Mouse (Mus musculus) lung, postnatal 4 days (tissue): ENCODE data around the gene Smndc1.

Source experiments
- DNase-seq, 2 experiments: peaks; one replicate each; pipeline ENCODE4 v3.0.0; 2021

The Smndc1 gene

GRCm38 (mm10) chr19:53390495-53391007 is at the start of gene Smndc1:
Gene Smndc1 (minus strand): TSS chr19:53390578.
- DNase-seq, result peak; percentile 100

DNA sequence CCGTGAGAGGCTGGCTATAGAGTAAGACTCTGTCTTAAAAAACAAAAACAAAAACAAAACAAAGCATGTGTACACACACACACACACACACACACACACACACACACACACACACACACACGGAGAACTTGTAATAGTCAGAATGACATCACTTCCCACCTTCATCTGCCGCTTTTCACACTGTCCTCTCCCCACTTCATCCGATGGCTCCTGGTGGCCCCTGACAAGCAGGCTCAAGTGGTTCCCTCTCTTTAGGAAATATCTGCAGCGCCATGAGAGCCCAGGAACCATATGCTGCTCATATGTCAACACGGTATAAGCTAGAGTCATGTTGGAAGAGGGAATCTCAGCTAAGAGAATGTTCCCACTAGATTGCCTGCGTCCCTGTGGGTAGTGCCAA is 49.0 kb upstream of the Smndc1 start:
- no peak for DNase-seq

GRCm38 (mm10) chr19:53437991-53438390 is 47.6 kb upstream of the Smndc1 start:
- DNase-seq, result peak in 1 of 2 experiments; percentile 17

DNA sequence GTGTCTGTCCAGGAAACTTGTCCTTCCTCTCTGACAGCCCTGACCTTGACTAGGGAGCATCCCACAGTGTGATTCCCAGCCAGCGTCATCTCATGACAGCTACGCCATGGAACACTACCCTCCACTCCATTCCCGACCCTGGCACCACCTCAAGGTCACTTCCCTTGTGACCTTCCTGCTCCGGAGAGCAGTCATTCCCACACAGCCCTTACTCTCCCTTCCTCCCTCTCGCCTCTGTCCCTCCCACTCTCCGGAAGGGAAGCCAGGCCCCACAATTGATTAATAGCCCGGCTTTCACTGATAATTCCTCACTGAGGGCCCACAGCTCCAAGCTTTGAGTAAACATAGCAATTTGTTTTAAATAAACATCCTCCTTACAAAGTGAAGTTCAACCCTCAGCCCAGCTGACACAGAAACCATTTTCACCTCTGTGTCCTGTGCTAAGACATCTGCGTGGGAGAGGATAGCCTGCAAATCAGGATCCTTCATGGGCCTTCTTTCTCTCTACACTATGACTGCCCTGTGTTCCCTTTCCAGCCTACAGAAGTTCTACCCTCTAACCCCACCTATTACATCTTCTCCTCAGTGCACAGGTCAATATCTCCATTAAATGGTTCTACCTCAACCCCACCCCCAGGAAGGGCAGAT is 47.1 kb upstream of the Smndc1 start:
- peak; percentile 82 to 90 for DNase-seq

GRCm38 (mm10) chr19:53433949-53434689 is 43.7 kb upstream of the Smndc1 start:
- DNase-seq, result no peak

GRCm38 (mm10) chr19:53431003-53431402 is 40.6 kb upstream of the Smndc1 start:
- DNase-seq, result no peak

DNA sequence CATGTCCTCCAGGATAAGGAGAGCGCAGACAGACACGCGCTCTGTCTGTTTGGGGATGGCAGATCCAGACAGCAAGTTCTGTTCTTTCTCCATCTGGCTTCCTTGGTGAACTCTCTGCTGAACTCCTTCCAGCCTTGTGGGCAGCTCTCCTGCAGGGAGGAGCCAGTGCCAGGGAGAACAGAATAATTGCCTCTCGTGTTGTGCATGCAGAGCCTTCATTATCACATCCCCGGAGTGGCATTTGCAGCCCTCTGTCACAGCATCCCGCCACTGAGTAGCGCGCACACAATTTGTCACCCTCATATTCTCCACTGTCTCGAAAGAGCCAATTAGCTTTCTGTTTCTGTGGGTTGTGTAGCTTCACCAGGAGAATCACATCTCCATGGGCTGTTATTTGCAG is 40.0 kb upstream of the Smndc1 start:
- DNase-seq, result no peak

- DNase-seq, result no peak
These were observed 37.4 kb upstream of the Smndc1 start for GRCm38 (mm10) chr19:53427817-53428216.

DNA sequence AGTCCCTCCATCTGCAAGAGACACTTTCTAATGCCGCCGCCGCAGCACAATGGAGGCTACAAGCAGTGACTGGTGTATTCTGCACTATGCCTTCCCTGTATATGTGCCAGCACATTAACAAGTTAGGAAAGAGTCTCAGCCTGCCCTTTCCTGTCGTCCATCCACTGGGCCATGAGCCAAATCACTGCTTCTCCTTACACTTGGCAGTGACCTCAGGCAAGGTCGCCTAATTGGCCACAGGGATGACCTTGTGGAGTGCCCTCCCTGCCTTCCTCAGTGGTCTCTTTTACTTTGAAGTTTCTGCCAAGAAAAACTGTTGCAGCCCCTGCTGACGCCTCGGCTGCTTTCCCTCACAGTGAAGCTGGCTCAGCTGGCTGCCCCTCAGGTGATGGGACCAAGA is 37.0 kb upstream of the Smndc1 start:
- peak; percentile 63 to 67 for DNase-seq

DNA sequence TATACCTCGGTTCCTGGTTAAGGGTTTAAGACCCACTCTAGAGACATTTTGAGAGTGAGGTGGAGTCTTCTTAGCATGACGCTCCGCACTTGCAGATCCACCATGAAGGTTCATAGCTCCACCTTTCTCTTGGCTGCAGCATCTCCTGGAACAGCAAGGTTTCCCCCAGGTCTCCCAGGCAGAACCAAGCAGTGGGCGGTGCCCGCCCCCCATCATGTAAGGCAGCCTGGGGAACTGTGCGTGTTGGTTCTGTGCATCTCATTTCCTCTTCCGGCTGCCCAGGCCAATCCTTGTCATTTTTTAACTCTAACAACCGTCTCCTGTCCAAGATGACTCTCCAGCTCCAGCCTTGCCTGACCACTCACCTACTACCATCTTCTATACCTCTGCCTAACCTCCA is 35.4 kb upstream of the Smndc1 start:
- DNase-seq, result no peak

- peak; percentile 86 to 89 for DNase-seq
These were observed 34.3 kb upstream of the Smndc1 start for GRCm38 (mm10) chr19:53424629-53425028.

DNA sequence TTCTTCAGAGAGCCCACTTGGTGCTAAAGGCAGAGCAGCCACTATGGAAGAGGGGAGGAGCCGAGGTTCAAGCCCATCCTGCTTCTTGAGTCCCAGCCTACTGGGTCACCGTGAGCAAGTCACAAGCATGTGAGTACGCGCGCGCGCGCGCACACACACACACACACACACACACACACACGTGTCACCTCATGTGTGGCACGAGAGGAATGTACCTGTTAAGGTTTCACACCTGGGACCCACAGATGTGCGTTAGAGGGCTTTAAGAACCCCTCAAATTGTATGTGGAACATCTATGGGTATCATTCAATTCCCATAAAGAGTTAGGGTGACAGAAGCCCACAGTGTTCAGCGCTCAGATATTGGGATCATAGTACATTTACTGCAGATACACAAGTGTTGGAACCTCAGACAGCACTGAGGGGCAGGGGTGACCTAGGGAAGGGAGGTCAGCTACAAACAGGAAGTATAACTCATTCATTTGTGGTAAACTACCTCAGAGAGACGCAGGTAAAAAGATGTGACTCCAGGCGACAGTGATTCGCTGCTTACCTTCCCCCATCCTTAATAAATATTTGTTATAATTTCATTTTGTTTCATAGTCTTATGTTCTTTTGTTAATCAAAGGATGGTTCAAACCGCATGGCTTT is 33.6 kb upstream of the Smndc1 start:
- no peak for DNase-seq

GRCm38 (mm10) chr19:53423341-53423753 is 33.0 kb upstream of the Smndc1 start:
- DNase-seq, result peak; percentile 56 to 66

DNA sequence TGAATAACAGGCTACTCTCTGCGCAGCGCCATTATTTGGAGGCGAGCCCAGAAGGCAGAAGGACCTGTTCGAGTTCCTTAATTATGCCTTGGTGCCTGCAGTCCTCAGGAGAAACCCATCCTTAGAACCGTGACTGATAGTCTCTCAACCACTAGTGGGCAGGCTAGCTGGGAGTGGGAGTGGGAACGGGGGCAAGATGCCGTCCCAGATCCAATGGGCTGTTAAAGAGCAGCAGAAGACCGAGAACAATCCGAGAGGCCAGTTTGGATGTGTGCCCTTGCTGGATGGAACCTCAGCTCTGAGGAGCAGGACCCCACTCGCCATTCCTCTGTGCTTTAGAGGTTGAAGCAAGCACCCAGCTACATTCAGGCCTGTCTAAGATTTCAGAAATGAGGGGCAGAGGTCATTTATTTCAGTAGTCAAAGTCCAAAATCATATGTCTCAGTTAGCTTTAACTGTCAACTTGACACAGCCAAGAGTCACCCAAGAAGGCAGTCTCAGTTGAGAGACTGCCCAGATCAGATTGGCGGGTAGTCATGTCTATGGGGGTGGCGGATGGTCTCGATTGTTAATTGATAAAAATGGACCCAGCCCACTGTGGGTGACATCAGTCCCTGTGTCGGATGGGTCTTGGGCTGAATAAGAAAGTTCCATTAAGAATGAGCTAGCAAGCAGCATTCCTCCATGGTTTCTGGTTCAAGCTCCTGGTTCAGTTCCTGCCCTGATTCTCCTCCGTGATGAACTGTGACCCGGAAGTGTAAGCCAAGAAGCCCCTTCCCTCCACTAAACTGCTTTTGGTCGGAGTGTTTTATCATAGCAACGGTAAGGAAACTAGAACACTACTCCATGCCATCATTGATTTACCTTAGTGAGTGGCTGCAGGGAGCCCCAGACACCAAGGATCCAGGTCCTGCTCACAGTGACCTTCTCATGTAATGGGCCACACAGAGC is 32.3 kb upstream of the Smndc1 start:
- DNase-seq, result peak in 1 of 2 experiments; percentile 34

DNA sequence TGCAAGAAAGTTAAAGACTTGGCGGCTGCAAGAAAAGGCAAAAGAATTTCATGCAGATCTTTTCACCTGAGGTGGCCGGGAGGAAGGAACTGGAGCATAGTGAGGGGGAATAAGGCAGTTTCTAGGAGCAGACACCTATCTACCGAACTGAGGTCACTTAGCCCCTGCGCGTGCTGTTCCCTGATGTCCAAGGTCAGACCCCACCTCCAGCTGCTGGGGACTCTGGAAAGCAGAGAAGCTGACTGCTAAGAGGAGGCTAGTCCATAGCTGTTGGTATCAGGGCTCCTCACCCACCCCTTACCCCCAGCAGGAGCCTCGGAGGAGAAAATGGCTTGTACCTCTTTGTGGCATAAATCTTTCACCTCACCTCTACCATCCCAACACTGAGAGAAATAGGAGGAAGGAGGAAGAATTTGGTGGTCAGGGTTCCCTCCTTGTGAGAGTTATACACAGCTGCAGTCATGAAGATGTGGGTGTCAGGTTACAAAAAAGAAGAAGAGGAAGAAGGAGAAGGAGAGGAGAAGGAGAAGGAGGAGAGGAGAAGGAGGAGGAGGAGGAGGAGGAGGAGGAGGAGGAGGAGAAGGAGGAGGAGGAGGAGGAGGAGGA is 31.3 kb upstream of the Smndc1 start:
- DNase-seq, result no peak

GRCm38 (mm10) chr19:53420924-53421582 is 30.7 kb upstream of the Smndc1 start:
- DNase-seq, result peak; percentile 85 to 87

- DNase-seq, result peak; percentile 67 to 87
These were observed 29.5 kb upstream of the Smndc1 start for GRCm38 (mm10) chr19:53419834-53420233.

- DNase-seq, result no peak
These were observed 24.8 kb upstream of the Smndc1 start for GRCm38 (mm10) chr19:53415198-53415597.

DNA sequence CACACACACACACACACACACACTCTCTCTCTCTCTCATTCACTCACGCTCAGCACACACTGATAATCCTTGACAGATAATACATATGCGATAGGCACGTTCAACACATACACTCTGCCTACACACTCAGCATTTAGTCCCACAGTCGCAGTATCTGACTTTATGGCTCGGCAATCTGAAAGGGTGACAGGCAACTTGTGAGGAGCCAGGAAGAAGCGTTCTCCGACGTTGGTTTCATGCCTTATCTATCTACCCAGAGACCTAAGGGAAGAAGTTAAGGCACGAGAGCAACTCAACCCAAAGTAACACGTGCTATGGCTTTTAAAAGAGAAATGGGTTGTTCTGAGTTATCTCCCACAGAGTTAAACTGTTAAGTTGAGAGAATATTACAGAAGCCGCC is 24.3 kb upstream of the Smndc1 start:
- DNase-seq, result no peak

DNA sequence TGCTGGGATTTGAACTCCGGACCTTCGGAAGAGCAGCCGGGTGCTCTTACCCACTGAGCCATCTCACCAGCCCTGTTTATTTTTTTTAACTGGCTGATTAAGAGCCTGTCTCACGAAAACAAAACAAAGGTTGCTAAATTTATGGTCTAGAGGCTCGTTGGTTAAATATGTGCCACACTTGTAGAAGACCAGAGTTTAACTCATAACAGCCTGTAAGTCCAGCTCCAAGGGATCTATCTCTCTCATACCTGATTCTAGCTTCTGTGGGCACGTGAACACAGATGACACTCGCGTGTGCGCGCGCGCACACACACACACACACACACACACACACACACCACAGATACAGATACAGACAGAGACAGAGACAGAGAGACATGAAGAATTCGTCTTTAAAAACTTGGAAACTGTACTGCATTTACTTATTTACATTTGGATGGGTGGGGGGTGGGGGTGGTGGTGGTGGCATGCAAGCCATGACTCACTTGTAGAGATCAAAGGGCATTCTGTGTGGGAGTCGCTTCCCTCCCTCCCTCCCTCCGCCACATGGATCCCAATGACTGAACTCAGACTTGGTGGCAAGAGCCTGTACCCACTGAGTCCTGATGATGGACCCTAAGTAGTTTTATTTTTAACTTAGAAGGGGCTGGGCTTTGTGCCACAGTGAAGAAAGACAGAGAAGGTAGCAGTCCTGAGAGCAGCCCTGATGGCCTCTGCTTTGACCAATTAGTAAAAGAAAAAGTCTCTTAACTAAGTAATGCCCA is 23.4 kb upstream of the Smndc1 start:
- no peak for DNase-seq
